Mouse (Mus musculus) stomach, postnatal 0 days (tissue): ENCODE data around the gene Eva1b.

Source experiments
- CTCF ChIP-seq: IDR thresholded peaks from 2 replicates; pipeline ENCODE4 v1.5.1; 2016; ENCODE audit warnings: antibody characterized with exemption, low read depth, mild to moderate bottlenecking, moderate library complexity
- EP300 ChIP-seq: optimal IDR thresholded peaks from 2 replicates; pipeline ENCODE3; 2016; ENCODE audit warnings: antibody characterized with exemption

DNA sequence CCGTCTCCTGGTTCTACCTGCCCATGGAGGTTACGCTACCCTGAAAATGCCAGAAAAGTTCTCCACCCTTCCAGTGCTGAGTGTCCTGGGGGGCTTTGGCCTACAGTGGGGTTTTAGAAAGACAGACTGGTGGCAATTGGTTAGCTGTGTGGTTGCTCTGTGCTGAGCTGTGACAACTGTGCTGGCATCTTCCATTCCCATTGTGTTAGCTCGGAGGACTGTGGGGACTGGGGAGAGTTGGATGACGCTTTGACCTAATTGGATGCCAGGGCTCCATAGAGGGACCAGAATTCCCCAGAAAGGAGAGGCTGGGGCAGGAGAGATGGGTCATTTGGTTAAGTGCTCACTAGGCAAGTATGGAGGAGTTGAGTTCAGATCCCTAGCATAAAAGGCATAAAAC is 13.3 kb upstream of the Eva1b start:
- TF ChIP-seq EP300 (no peak), CTCF (no peak)
